Mouse (Mus musculus) limb, embryonic 11.5 days (tissue): ENCODE measurements at regions not wholly inside any gene's neighbourhood (a gene's known extent, or its start where the extent isn't known, plus 50 kb on each side); places are given as distances from the start of the nearest gene placed in this dataset.
A peak's percentile ranks its signal among the peaks of the same experiment; 100 is the strongest.

Experiments
- ATAC-seq: fragments of 200-750 bp; cut with Nextera tagmentation; 2 replicates; pipeline ENCODE4 v1.8.0; 2017; ENCODE audit warnings: low read depth; ENCODE audit not compliant: insufficient number of reproducible peaks, low FRiP score, low TSS enrichment
- DNase-seq: peaks from one replicate; pipeline ENCODE4 v3.0.0-alpha.2; 2015; ENCODE audit warnings: low spot score
- H3K27ac ChIP-seq: fragments of 300-500 bp; sonication (generic); replicated peaks from 2 replicates; pipeline ENCODE4 v1.5.1; 2014; ENCODE audit warnings: low read depth, mild to moderate bottlenecking, low read length
- H3K27me3 ChIP-seq: fragments of 300-500 bp; sonication (generic); 2 replicates; pipeline ENCODE4 v1.6.1; 2014; ENCODE audit warnings: mild to moderate bottlenecking, low read length, mixed read lengths; ENCODE audit not compliant: control insufficient read depth, insufficient read depth
- H3K36me3 ChIP-seq: fragments of 300-500 bp; sonication (generic); 2 replicates; pipeline ENCODE4 v1.6.1; 2014; ENCODE audit warnings: mild to moderate bottlenecking, low read length, moderate library complexity, mixed read lengths; ENCODE audit not compliant: control insufficient read depth, insufficient read depth
- H3K4me1 ChIP-seq: fragments of 300-500 bp; sonication (generic); 2 replicates; pipeline ENCODE4 v1.6.1; 2014; ENCODE audit warnings: low read length, mixed read lengths; ENCODE audit not compliant: control insufficient read depth, insufficient read depth
- H3K4me2 ChIP-seq: fragments of 300-500 bp; sonication (generic); 2 replicates; pipeline ENCODE4 v1.6.1; 2014; ENCODE audit warnings: low read depth, mild to moderate bottlenecking, moderate library complexity; ENCODE audit not compliant: severe bottlenecking
- H3K4me3 ChIP-seq: fragments of 300-500 bp; sonication (generic); 2 replicates; pipeline ENCODE4 v1.5.1; 2014; ENCODE audit warnings: low read depth, low read length
- H3K9ac ChIP-seq: fragments of 300-500 bp; sonication (generic); 2 replicates; pipeline ENCODE4 v1.6.1; 2014; ENCODE audit warnings: mild to moderate bottlenecking, low read length
- H3K9me3 ChIP-seq: fragments of 300-500 bp; sonication (generic); 2 replicates; pipeline ENCODE4 v1.6.1; 2016; ENCODE audit warnings: low read length; ENCODE audit not compliant: control insufficient read depth
- WGBS: fragments of 180-500 bp; shearing (Covaris S2); extraction: QIAGEN DNeasy Blood & Tissue Kit; methylation state at CpG from one replicate; pipeline ENCODE4 v1.1.7; 2014; 5-methylcytosine and 5-hydroxymethylcytosine counted together

GRCm38 (mm10) chr2:146611886-146612521 is 99.9 kb upstream of the Ralgapa2 start:
- DNase-seq: peak; percentile 87
- 43% methylated on average over 6 of the region's 6 CpGs for whole genome bisulfite sequencing
- no peak overlapping the region for H3K9ac ChIP-seq
- H3K36me3 ChIP-seq: no peaks in the 10 kb centered on the region
- no peak overlapping the region for H3K4me2 ChIP-seq
- H3K27ac ChIP-seq: no peak overlapping the region
- H3K9me3 ChIP-seq: no peaks in the 10 kb centered on the region
- H3K4me3 ChIP-seq: no peak overlapping the region
- no peaks in the 10 kb centered on the region for H3K4me1 ChIP-seq
- no peaks in the 10 kb centered on the region for H3K27me3 ChIP-seq
- no peak for ATAC-seq

- ATAC-seq: 0 out of 2 replicates have a peak, but pooled peaks have one; percentile 17
- Histone ChIP-seq H3K4me1 (no peaks in the 10 kb centered on the region), H3K4me2 (peak overlapping the region; percentile 44), H3K9ac (no peak overlapping the region), H3K9me3 (no peaks in the 10 kb centered on the region), H3K27ac (no peak overlapping the region), H3K4me3 (0 out of 2 replicates have a peak overlapping the region, but pooled peaks have one; percentile 6), H3K36me3 (no peaks in the 10 kb centered on the region), H3K27me3 (no peaks in the 10 kb centered on the region)
- 9% methylated on average over 20 of the region's 20 CpGs for WGBS
- peak; percentile 83 for DNase-seq
Measured at GRCm38 (mm10) chr2:146612522-146613288, 100.6 kb upstream of the Ralgapa2 start.

GRCm38 (mm10) chr2:146621167-146621566 is 109.0 kb upstream of the Ralgapa2 start:
- Histone ChIP-seq H3K36me3 (no peaks in the 10 kb centered on the region), H3K9me3 (no peaks in the 10 kb centered on the region), H3K4me2 (no peak overlapping the region), H3K27me3 (no peaks in the 10 kb centered on the region), H3K27ac (no peak overlapping the region), H3K9ac (no peak overlapping the region), H3K4me3 (no peak overlapping the region), H3K4me1 (no peaks in the 10 kb centered on the region)
- ATAC-seq (peak; percentile 65), DNase-seq (peak; percentile 87)
- 10% methylated on average over 5 of the region's 5 CpGs for WGBS

GRCm38 (mm10) chr2:146623052-146623451 is 110.9 kb upstream of the Ralgapa2 start:
- ATAC-seq (no peak), DNase-seq (no peak)
- Histone ChIP-seq H3K4me1 (no peaks in the 10 kb centered on the region), H3K9ac (no peak overlapping the region), H3K27me3 (no peaks in the 10 kb centered on the region), H3K36me3 (no peaks in the 10 kb centered on the region), H3K9me3 (no peaks in the 10 kb centered on the region), H3K4me2 (no peak overlapping the region), H3K27ac (no peak overlapping the region), H3K4me3 (no peak overlapping the region)
- 100% methylated on average over 1 of the region's 1 CpGs for WGBS

GRCm38 (mm10) chr2:146624207-146624606 is 112.1 kb upstream of the Ralgapa2 start:
- Histone ChIP-seq H3K9me3 (no peaks in the 10 kb centered on the region), H3K4me3 (no peak overlapping the region), H3K27ac (no peak overlapping the region), H3K4me2 (no peak overlapping the region), H3K36me3 (no peaks in the 10 kb centered on the region), H3K4me1 (no peaks in the 10 kb centered on the region), H3K27me3 (no peaks in the 10 kb centered on the region), H3K9ac (no peak overlapping the region)
- DNase-seq (no peak), ATAC-seq (no peak)
- 53% methylated on average over 5 of the region's 5 CpGs for WGBS

- no peak overlapping the region for H3K4me2 ChIP-seq
- no peaks in the 10 kb centered on the region for H3K36me3 ChIP-seq
- H3K4me1 ChIP-seq: no peaks in the 10 kb centered on the region
- H3K9me3 ChIP-seq: no peaks in the 10 kb centered on the region
- no peak overlapping the region for H3K4me3 ChIP-seq
- H3K9ac ChIP-seq: no peak overlapping the region
- H3K27ac ChIP-seq: no peak overlapping the region
- no peak for ATAC-seq
- WGBS: 58% methylated on average over 5 of the region's 5 CpGs
- DNase-seq: no peak
- H3K27me3 ChIP-seq: no peaks in the 10 kb centered on the region
Measured at GRCm38 (mm10) chr2:146625166-146625751, 113.1 kb upstream of the Ralgapa2 start.

- Histone ChIP-seq H3K9ac (no peak overlapping the region), H3K9me3 (no peaks in the 10 kb centered on the region), H3K4me1 (no peaks in the 10 kb centered on the region), H3K4me2 (no peak overlapping the region), H3K36me3 (no peaks in the 10 kb centered on the region), H3K27ac (no peak overlapping the region), H3K27me3 (no peaks in the 10 kb centered on the region), H3K4me3 (no peak overlapping the region)
- no peak for DNase-seq
- 32% methylated on average over 1 of the region's 1 CpGs for WGBS
- ATAC-seq: no peak
Measured at GRCm38 (mm10) chr2:146626531-146626930, 114.4 kb upstream of the Ralgapa2 start.

GRCm38 (mm10) chr2:146630179-146630578 is 118.0 kb upstream of the Ralgapa2 start:
- Histone ChIP-seq H3K9ac (no peak overlapping the region), H3K27ac (no peak overlapping the region), H3K4me1 (no peaks in the 10 kb centered on the region), H3K36me3 (no peaks in the 10 kb centered on the region), H3K4me3 (no peak overlapping the region), H3K4me2 (no peak overlapping the region), H3K27me3 (no peaks in the 10 kb centered on the region), H3K9me3 (no peaks in the 10 kb centered on the region)
- 76% methylated on average over 3 of the region's 3 CpGs for WGBS
- ATAC-seq (no peak), DNase-seq (no peak)
